Mouse (Mus musculus) midbrain, postnatal 0 days (tissue): ENCODE data around the gene Trpm6. TPM values are rescaled to one million over a fixed set of nuclear protein-coding genes. Genes with fewer than 3 reads are reported as not detected.

ENCODE experiments used
- ATAC-seq: fragments of 200-750 bp; cut with Nextera tagmentation; 2 replicates; pipeline ENCODE4 v1.8.0; 2017; ENCODE audit warnings: moderate number of reproducible peaks, mild to moderate bottlenecking, moderate TSS enrichment, moderate library complexity; ENCODE audit not compliant: low FRiP score
- DNase-seq: peaks from one replicate; pipeline ENCODE4 v3.0.0-alpha.2; 2015; ENCODE audit warnings: low spot score
- H3K27ac ChIP-seq: fragments of 300-500 bp; sonication (generic); 2 replicates; pipeline ENCODE4 v1.5.1; 2014; ENCODE audit warnings: low read depth, mild to moderate bottlenecking, low read length, mixed read lengths
- H3K27me3 ChIP-seq: fragments of 300-500 bp; sonication (generic); 2 replicates; pipeline ENCODE4 v1.6.1; 2014; ENCODE audit warnings: low read length, control low read depth, mixed read lengths; ENCODE audit not compliant: insufficient read depth
- H3K36me3 ChIP-seq: fragments of 300-500 bp; sonication (generic); 2 replicates; pipeline ENCODE4 v1.6.1; 2014; ENCODE audit warnings: low read length, control low read depth, mixed read lengths; ENCODE audit not compliant: insufficient read depth
- H3K4me1 ChIP-seq: fragments of 300-500 bp; sonication (generic); 2 replicates; pipeline ENCODE4 v1.6.1; 2014; ENCODE audit warnings: mild to moderate bottlenecking, control low read depth, antibody characterized with exemption, low read length, mixed read lengths; ENCODE audit not compliant: insufficient read depth
- H3K4me2 ChIP-seq: fragments of 300-500 bp; sonication (generic); 2 replicates; pipeline ENCODE4 v1.6.1; 2014; ENCODE audit warnings: low read depth, mild to moderate bottlenecking, low read length, mixed read lengths; ENCODE audit not compliant: poor library complexity, severe bottlenecking
- H3K4me3 ChIP-seq: fragments of 300-500 bp; sonication (generic); 2 replicates; pipeline ENCODE4 v1.5.1; 2014; ENCODE audit warnings: low read depth, mild to moderate bottlenecking, low read length, moderate library complexity
- H3K9ac ChIP-seq: fragments of 300-500 bp; sonication (generic); replicated peaks from 2 replicates; pipeline ENCODE4 v1.6.1; 2014; ENCODE audit warnings: mild to moderate bottlenecking, low read length, moderate library complexity, mixed read lengths; ENCODE audit not compliant: poor library complexity, severe bottlenecking
- H3K9me3 ChIP-seq: fragments of 300-500 bp; sonication (generic); 2 replicates; pipeline ENCODE4 v1.6.1; 2016; ENCODE audit warnings: low read length, control low read depth
- CTCF ChIP-seq: IDR thresholded peaks from 2 replicates; pipeline ENCODE4 v1.5.1; 2016; ENCODE audit warnings: antibody characterized with exemption, mild to moderate bottlenecking
- WGBS: fragments of 180-500 bp; shearing (Covaris S2); extraction: QIAGEN DNeasy Blood & Tissue Kit; methylation state at CpG from one replicate; pipeline ENCODE4 v1.1.7; 2014; 5-methylcytosine and 5-hydroxymethylcytosine counted together
- polyA plus RNA-seq: library from polyadenylated mRNA; unstranded; fragments of >200 nt; fragmentation: Nextera tagmentation; extraction: Ambion mirVana; gene quantifications from 2 replicates; pipeline ENCODE4 v1.2.1, GENCODE M21; 2015
- total RNA-seq: library from RNA; depleted of rRNA; stranded (reverse); fragments of >200 nt; gene quantifications from 2 replicates; pipeline ENCODE4 v1.2.3, GENCODE M21; 2014

The Trpm6 gene
- total and polyA plus RNA-seq, 2 experiments from 2014 or later = 0.26 to 0.38 TPM

GRCm38 (mm10) chr19:18772888-18773488 is 23.2 kb downstream of the Trpm6 start:
- H3K36me3 ChIP-seq = no peaks in the 10 kb centered on the region
- ATAC-seq (no peak), DNase-seq (no peak)
- no peaks in the 10 kb centered on the region for H3K9me3 ChIP-seq
- H3K4me2 ChIP-seq = no peak overlapping the region
- TF ChIP-seq CTCF = no peak
- H3K9ac ChIP-seq = no peak overlapping the region
- H3K4me1 ChIP-seq = no peaks in the 10 kb centered on the region
- no peaks in the 10 kb centered on the region for H3K27me3 ChIP-seq
- no peak overlapping the region for H3K27ac ChIP-seq
- WGBS = 91% methylated on average over 5 of the region's 5 CpGs
- no peak overlapping the region for H3K4me3 ChIP-seq

- H3K27me3 ChIP-seq = no peaks in the 10 kb centered on the region
- H3K9ac ChIP-seq = no peak overlapping the region
- H3K4me3 ChIP-seq = no peak overlapping the region
- no peak for ATAC-seq
- H3K36me3 ChIP-seq = no peaks in the 10 kb centered on the region
- 68% methylated on average over 1 of the region's 1 CpGs for WGBS
- no peak for TF ChIP-seq CTCF
- H3K4me2 ChIP-seq = no peak overlapping the region
- no peak for DNase-seq
- H3K4me1 ChIP-seq = no peaks in the 10 kb centered on the region
- H3K9me3 ChIP-seq = no peaks in the 10 kb centered on the region
- H3K27ac ChIP-seq = no peak overlapping the region
These were observed 24.3 kb downstream of the Trpm6 start for GRCm38 (mm10) chr19:18774085-18774484.

GRCm38 (mm10) chr19:18799646-18800045 is 49.9 kb downstream of the Trpm6 start:
- Histone ChIP-seq H3K27ac (no peak overlapping the region), H3K4me3 (no peak overlapping the region), H3K4me2 (no peak overlapping the region), H3K9ac (no peak overlapping the region), H3K27me3 (no peaks in the 10 kb centered on the region), H3K4me1 (no peaks in the 10 kb centered on the region), H3K9me3 (no peaks in the 10 kb centered on the region), H3K36me3 (no peaks in the 10 kb centered on the region)
- no peak for ATAC-seq
- WGBS = 64% methylated on average over 1 of the region's 1 CpGs
- TF ChIP-seq CTCF = no peak
- DNase-seq = no peak

GRCm38 (mm10) chr19:18811264-18811663 is 61.5 kb downstream of the Trpm6 start:
- 82% methylated on average over 3 of the region's 3 CpGs for WGBS

GRCm38 (mm10) chr19:18815170-18815569 is 65.4 kb downstream of the Trpm6 start:
- WGBS = 79% methylated on average over 13 of the region's 13 CpGs

More at GRCm38 (mm10) chr19:18811264-18811663, 61.5 kb downstream of the Trpm6 start:
- H3K27me3 ChIP-seq = no peaks in the 10 kb centered on the region
- no peaks in the 10 kb centered on the region for H3K4me1 ChIP-seq
- H3K9me3 ChIP-seq = no peaks in the 10 kb centered on the region
- no peaks in the 10 kb centered on the region for H3K36me3 ChIP-seq
- DNase-seq = no peak
- no peak overlapping the region for H3K4me3 ChIP-seq
- no peak overlapping the region for H3K27ac ChIP-seq
- no peak overlapping the region for H3K9ac ChIP-seq
- no peak for ATAC-seq
- no peak overlapping the region for H3K4me2 ChIP-seq
- TF ChIP-seq CTCF = no peak

GRCm38 (mm10) chr19:18817425-18817824 is 67.6 kb downstream of the Trpm6 start:
- 89% methylated on average over 2 of the region's 2 CpGs for WGBS
- H3K27ac ChIP-seq = no peak overlapping the region
- H3K4me2 ChIP-seq = no peak overlapping the region
- no peaks in the 10 kb centered on the region for H3K36me3 ChIP-seq
- no peaks in the 10 kb centered on the region for H3K27me3 ChIP-seq
- H3K4me1 ChIP-seq = no peaks in the 10 kb centered on the region
- DNase-seq (no peak), ATAC-seq (no peak)
- no peak overlapping the region for H3K9ac ChIP-seq
- no peak overlapping the region for H3K4me3 ChIP-seq
- no peak for TF ChIP-seq CTCF
- H3K9me3 ChIP-seq = no peaks in the 10 kb centered on the region

More at GRCm38 (mm10) chr19:18815170-18815569, 65.4 kb downstream of the Trpm6 start:
- Histone ChIP-seq H3K9me3 (no peaks in the 10 kb centered on the region), H3K9ac (no peak overlapping the region), H3K36me3 (no peaks in the 10 kb centered on the region), H3K27me3 (no peaks in the 10 kb centered on the region), H3K4me2 (no peak overlapping the region), H3K27ac (no peak overlapping the region), H3K4me1 (no peaks in the 10 kb centered on the region), H3K4me3 (no peak overlapping the region)
- ATAC-seq = no peak
- DNase-seq = no peak
- TF ChIP-seq CTCF = no peak
